In the genomic region with DNA sequence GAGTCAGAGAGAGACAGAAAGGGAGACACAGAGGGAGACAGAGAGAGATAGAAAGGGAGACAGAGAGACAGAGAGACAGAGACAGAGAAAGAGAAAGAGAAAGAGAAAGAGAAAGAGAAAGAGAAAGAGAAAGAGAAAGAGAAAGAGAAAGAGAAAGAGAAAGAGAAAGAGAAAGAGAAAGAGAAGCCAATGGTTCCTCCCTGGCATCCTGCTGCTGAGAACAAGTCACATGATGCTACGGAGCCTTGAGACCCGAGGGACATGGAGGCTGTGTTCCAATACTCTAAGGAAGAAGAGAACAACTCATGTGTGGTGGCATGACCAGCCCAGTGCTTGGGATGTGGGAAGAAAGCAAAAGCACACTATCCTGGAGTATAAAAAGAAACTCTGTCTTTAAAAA, we compare ENCODE assay signal across 23 mouse cellular contexts.
"Had no signal": no experiment of that assay in that cellular context is flagged by ENCODE, and none has a peak within 500 bp of the region (broad histone marks: within the 10 kb centered on the region; RNA-seq: fewer than 3 reads in every experiment).

No protein-coding gene starts in this region.

- H3K4me1 ChIP-seq: heart, embryonic 13.5 days; heart, embryonic 15.5 days; hindbrain, embryonic 12.5 days; intestine, embryonic 15.5 days; limb, embryonic 13.5 days; limb, embryonic 15.5 days; liver, embryonic 12.5 days had no signal

- H3K27me3 ChIP-seq: heart, embryonic 13.5 days; heart, embryonic 15.5 days; hindbrain, embryonic 12.5 days; intestine, embryonic 15.5 days; limb, embryonic 13.5 days; limb, embryonic 15.5 days; liver, embryonic 12.5 days had no signal

- DNase-seq: gastrocnemius, postnatal 14 days; gastrocnemius, postnatal 36 days; heart, adult 11 months; heart, adult 2 months; heart, postnatal 4 days; kidney, adult 18-20 months; kidney, adult 8-10 months; kidney, postnatal 10 days; kidney, postnatal 25 days; kidney, postnatal 4 days had no signal

- ATAC-seq: hindbrain, embryonic 16.5 days; inflammation-experienced regulatory T-cells, adult 6 months; intestine, embryonic 15.5 days; intestine, postnatal 0 days; liver, embryonic 12.5 days had no signal

- H3K9me3 ChIP-seq: heart, embryonic 13.5 days; heart, embryonic 15.5 days; hindbrain, embryonic 10.5 days; hindbrain, embryonic 12.5 days; intestine, embryonic 15.5 days; limb, embryonic 13.5 days; limb, embryonic 15.5 days; liver, embryonic 12.5 days had no signal

- H3K4me3 ChIP-seq: heart, adult 2 months; heart, embryonic 13.5 days; heart, embryonic 15.5 days; hindbrain, embryonic 10.5 days; hindbrain, embryonic 12.5 days; intestine, embryonic 15.5 days; layer of hippocampus, adult 2 months; left cerebral cortex, adult 2 months; limb, embryonic 13.5 days; limb, embryonic 15.5 days; liver, embryonic 12.5 days had no signal

- H3K36me3 ChIP-seq: heart, embryonic 13.5 days; heart, embryonic 15.5 days; hindbrain, embryonic 10.5 days; hindbrain, embryonic 12.5 days; intestine, embryonic 15.5 days; limb, embryonic 13.5 days; limb, embryonic 15.5 days; liver, embryonic 12.5 days had no signal
